Mouse (Mus musculus): ENCODE results near the gene Vmn2r47. TPM values are rescaled to one million over a fixed set of nuclear protein-coding genes. Genes with fewer than 3 reads are reported as not detected.
"Not testable (repeated sequence)": the region's sequence is repeated elsewhere in the genome, so short reads cannot be mapped to it uniquely, and the experiment has no call there.

The Vmn2r47 gene
- not detected in 2 replicates for polyA plus RNA-seq (2016; fragmentation: Nextera tagmentation; extraction: Ambion mirVana)

DNA sequence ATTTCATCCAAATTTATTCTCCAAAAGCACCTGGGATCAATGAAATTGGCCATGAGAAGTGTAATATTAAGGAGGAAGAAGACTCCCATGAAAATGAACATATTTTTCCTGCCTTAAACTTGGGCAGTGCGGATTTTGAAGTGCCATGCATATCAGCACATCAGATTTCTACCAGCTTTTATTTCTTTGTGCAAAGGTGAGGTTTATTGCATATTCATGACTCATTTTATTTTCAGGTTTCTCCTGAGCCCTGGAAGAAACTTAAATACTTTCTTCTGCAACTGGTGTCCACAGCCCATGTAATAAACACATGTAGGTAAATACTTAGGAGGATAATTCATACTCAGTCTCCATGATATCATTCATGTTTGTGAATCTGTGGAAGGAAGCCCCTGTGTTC lies at the start of gene Vmn2r47:
Vmn2r47 (minus strand) TSS at position 101 of the 400 bp plus-strand sequence.
- H3K36me3 ChIP-seq (replicated peaks); H3K9me3 ChIP-seq; H3K27me3 ChIP-seq; H3K4me2 ChIP-seq; H3K27ac ChIP-seq; ATAC-seq (ENCODE audit: low FRiP score); H3K9ac ChIP-seq; H3K4me3 ChIP-seq (replicated peaks); H3K4me1 ChIP-seq: not testable (repeated sequence)
- no CpG with 5 or more reads among the region's 1 CpGs for WGBS

DNA sequence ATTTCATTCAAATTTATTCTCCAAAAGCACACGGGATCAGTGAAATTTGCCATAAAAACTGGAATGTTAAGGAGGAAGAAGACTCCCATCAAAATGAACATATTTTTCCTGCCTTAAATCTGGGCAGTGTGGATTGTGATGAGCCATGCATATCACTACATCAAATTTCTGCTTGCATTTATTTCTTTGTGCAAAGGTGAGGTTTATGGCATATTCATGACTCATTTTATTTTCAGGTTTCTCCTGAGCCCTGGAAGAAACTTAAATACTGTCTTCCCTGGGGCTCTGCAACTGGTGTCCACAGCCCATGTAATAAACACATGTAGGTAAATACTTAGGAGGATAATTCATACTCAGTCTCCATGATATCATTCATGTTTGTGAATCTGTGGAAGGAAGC lies 70.7 kb downstream of the Vmn2r47 start, which contains the start of gene Vmn2r46:
Vmn2r46 (minus strand) TSS at position 101 of the 400 bp plus-strand sequence.
- not testable (repeated sequence) for H3K9me3 ChIP-seq; H3K36me3 ChIP-seq (replicated peaks); H3K27ac ChIP-seq; H3K9ac ChIP-seq; H3K4me1 ChIP-seq; H3K4me2 ChIP-seq; ATAC-seq (ENCODE audit: low FRiP score); H3K4me3 ChIP-seq (replicated peaks); H3K27me3 ChIP-seq
- WGBS: no CpG with 5 or more reads among the region's 1 CpGs

Other genes with a start within 250 kb of the Vmn2r47 start
- gene Vmn2r46, start 70.8 kb downstream of the Vmn2r47 start, polyA plus RNA-seq (2016; fragmentation: Nextera tagmentation; extraction: Ambion mirVana): not detected in 2 replicates
- gene Vmn2r48, start 112.3 kb upstream of the Vmn2r47 start, polyA plus RNA-seq (2016; fragmentation: Nextera tagmentation; extraction: Ambion mirVana): not detected in 2 replicates
- not detected in 2 replicates for gene Vmn2r49, start 150.9 kb upstream of the Vmn2r47 start, polyA plus RNA-seq (2016; fragmentation: Nextera tagmentation; extraction: Ambion mirVana)
- gene Vmn2r50, start 212.0 kb upstream of the Vmn2r47 start, polyA plus RNA-seq (2016; fragmentation: Nextera tagmentation; extraction: Ambion mirVana): not detected in 2 replicates

Data from forebrain, embryonic 12.5 days (tissue).